Mouse (Mus musculus) stomach, postnatal 0 days (tissue): ENCODE results near the gene Med13.

Source experiments
- CTCF ChIP-seq: IDR thresholded peaks from 2 replicates; pipeline ENCODE4 v1.5.1; 2016; ENCODE audit warnings: antibody characterized with exemption, low read depth, mild to moderate bottlenecking, moderate library complexity
- EP300 ChIP-seq: optimal IDR thresholded peaks from 2 replicates; pipeline ENCODE3; 2016; ENCODE audit warnings: antibody characterized with exemption

GRCm38 (mm10) chr11:86231781-86232350 is 125.5 kb downstream of the Med13 start:
- TF ChIP-seq EP300, result no peak
- TF ChIP-seq CTCF, result no peak
